Mouse (Mus musculus) cerebellum, adult 11 months (tissue): ENCODE data around the gene Metrnl.

ENCODE experiments used
- DNase-seq: peaks from one replicate; pipeline ENCODE4 v3.0.0; 2022

Metrnl gene

DNA sequence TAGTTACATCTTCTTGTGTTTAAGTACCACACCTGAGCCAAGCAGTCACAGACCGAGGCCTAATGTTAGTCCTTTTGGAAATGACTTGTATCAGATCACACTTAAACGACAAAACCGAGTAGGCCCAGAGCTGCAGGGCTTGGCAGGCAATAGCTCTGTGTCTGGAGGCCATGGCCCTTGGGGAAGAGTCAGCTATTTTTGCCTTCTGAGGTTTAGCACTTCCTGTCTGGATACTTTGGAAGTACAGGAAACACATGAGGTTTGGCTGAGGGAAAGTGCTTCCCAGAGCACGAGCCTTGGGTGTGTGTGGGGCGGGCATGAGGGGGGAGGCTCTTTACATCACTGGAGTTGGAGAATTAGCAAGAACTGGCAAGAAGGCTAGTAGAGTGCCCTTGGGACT lies 14.7 kb upstream of the Metrnl start:
- no peak for DNase-seq

GRCm38 (mm10) chr11:121688024-121688423 lies 13.3 kb upstream of the Metrnl start:
- no peak for DNase-seq

DNA sequence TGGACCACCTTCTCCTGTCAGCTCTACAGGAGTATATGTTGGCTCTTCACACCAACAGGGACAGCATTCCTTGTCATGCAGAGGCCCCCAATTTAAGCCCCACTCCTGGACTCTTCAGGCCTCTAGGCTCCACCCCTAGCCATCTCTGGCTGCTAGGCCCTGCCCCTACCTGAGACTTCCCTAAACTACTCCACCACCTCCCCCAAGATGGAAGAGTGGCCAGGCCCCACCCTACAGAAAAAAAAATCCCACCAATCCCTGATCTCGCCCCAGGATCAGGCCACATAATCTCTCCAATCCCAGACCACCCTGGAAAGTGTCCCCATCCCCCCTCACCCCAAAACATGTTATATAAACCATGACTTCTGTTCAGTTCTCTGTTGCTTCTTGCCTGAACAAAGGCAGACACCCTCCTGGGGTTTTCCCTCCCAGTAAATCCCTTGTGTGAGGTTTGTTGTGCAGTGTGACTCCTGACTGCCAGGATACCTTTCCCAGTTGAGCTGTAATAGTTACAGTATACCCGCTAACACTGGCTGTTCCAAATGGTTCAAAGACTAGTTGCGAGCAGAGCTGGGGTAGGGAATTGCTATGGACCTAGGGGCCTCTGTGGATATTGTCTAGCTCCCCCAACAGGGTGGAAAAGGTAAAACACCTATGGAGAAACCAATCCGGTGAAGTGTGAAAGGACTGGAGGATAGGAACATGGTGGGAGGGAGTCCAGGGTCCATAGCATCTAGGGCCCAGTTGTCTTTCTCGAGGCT lies 5.9 kb upstream of the Metrnl start:
- no peak for DNase-seq

- no peak for DNase-seq
These were observed 4.1 kb upstream of the Metrnl start for GRCm38 (mm10) chr11:121697271-121697670.

- no peak for DNase-seq
These were observed 2.9 kb upstream of the Metrnl start for GRCm38 (mm10) chr11:121698381-121698955.

DNA sequence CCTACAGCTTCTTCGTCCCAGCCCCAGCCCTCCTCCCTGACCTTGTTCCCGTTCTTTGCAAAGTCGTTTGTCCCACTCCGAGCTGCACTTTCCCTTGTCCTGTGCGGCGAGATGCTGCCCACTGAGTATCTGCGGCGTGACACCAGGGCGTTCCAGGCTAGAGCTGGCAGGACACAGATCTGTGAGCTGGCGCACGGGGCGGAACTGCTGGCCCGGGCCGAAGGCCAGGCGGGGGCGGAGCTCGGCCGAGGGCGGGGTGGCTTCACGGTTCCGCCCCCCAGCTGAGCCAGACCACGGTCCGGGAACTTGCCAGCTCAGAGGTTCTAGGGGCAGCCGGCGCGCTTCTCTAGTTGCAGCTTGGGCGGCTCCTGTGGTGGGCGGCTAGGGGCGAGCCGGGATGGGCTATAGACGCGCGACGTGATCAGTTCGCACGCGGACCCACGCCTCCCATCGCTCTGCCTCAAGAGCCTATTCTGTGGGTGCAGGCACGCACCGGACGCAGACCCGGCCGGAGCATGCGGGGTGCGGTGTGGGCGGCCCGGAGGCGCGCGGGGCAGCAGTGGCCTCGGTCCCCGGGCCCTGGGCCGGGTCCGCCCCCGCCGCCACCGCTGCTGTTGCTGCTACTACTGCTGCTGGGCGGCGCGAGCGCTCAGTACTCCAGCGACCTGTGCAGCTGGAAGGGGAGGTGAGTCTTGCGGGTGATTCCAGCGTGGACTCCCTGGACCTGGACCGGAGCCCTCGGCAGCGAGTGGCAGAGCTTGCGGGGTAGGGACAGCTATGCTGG lies 959 bp downstream of the Metrnl start:
- peak; percentile 71 for DNase-seq

GRCm38 (mm10) chr11:121702895-121703618 lies 1.7 kb downstream of the Metrnl start:
- peak; percentile 8 for DNase-seq

DNA sequence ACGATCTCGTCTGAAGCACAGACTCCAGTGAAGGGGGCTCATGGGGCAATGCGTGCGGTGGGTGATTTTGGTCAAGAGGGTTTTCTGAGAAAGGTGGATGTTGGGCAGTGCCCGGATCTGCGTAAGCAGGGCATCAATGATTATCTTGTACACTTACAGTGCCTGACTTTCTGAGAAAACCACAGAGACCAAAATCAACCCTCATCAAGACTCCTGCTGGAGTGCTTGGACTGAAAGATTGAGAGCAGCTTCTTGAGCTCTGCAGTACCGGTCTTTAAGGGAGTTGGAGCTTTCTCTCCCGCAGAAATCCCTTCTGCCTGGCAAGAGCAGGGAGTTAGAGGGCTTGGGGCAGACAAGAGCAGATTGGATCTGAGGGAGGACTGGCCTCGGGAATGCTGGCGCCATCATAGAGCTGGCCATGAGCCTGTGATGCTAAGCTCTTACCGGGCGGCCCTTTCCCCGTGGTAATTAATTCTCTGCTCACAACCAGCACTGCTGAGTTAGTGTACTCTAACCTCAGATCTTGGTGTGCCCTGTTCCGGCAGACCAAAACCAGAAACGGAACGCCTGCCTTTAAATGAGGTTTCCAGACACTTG lies 2.4 kb downstream of the Metrnl start:
- peak; percentile 17 for DNase-seq

DNA sequence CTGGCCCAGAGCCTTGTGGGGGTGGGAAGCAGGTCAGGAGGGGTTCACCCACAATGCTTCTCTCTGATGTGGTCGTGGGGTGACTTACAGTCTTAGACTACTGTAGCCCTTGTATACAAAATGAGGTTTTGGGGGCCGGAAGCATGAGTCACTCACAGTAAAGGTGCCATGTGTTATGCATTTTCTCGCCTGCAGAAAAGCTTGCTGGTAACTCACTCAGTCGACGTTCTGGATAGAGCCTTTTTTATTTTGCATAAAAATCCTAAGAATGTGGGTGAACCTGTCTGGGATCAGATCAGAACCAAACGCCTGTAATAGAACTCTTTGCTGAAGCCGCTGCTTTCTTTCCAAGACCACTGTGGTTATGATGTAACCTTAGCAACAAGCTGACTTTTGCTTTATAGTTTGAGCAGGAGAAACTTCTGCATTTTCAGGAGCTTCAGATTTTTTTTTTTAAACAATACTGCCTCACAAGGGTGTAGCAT lies 5.2 kb downstream of the Metrnl start:
- no peak for DNase-seq

DNA sequence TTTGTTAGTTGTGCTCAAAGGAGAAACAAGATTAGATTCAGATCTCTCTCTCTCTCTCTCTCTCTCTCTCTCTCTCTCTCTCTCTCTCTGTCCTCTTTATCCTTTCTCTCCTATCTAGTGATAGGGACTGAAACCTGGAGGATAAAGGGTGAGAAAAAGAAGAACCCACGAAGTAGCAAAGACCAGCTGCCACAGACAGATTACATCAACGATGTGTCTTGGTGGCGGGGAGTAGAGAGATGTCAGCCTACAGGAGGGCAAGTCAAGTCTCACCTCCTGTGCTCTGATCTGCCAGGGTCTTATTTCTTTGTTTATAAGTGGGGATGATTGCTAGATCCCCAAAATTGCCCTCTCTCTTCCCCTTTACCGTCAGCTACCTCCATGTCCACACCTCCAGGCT lies 7.9 kb downstream of the Metrnl start:
- no peak for DNase-seq

DNA sequence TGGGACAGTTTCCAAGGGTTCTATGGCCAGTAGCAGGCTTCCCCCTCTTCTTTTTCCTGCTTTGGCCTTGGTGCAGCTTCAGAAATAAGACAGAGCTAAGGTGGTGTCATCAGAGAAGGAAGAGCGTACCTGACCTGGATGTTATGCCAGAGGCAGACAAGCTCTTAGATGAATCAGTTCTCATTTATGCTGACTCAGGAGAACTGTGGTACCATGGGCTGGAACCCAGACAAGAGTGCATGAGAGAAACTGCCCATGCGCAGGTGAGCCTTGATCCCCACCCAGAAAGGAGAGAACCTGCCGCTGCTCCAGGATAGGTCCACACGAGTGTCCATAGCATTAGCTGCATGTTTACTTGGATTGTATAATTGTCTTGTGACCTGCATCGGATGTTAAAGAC lies 8.9 kb downstream of the Metrnl start:
- DNase-seq, result no peak

DNA sequence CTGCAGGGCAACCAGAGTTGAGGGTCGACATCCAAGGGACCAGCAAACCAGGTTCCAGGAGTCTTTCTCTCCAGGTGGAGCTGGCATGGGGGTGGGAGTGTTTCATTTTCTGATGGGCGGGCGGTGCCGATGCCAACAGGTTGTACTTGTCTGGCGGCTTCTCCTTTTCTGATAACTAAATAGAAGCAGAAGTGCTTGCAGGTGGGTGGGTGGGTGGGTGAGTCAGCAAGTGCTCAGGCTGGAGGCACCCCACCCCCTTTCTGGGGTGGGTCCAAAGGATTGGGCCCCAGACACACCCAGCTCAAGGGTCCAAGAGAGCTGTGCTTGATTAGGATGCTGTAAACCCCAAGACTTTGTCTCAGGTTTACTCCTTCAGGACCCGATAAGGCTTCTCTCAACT lies 11.6 kb downstream of the Metrnl start:
- no peak for DNase-seq

GRCm38 (mm10) chr11:121713569-121713968 lies 12.2 kb downstream of the Metrnl start:
- no peak for DNase-seq

DNA sequence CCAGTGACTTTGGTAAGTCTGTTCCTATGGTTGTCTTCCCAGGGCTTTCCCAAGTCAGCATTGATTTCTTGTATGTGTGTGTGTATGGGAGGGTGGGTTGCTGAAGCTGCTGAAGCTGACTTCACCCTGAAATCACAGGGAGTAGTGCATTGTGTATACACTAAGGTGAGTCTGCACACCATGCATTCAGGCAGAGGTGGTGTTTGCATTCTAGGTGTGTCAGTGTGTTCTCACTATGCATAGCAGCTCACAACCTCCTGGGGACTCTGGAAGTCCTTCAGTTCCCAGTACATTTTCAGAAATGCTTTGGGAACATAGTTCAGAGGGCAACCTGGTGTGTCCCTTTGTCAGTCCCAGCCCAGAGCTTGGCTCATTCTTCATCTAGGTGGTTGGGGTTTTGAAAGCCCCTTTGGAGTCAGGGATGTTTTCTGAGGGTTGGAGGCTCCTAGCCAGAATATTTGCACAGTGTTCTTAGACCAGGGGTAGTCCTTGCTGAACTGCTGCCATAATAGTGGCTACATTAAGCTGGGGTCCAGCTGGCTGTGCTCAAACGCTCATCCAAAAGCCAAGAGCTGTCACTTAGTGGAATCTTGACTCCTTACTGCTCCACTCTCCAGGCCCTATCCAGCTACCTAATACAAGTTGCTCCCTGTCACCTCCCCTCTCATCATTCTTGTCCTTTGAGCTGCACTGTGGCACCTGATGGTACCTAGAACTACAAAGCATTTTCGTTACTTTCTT lies 13.6 kb downstream of the Metrnl start:
- no peak for DNase-seq

- no peak for DNase-seq
These were observed 16.4 kb downstream of the Metrnl start for GRCm38 (mm10) chr11:121717724-121718123.

- no peak for DNase-seq
These were observed 19.4 kb downstream of the Metrnl start for GRCm38 (mm10) chr11:121720752-121721151.

- DNase-seq, result no peak
These were observed 21.1 kb downstream of the Metrnl start for GRCm38 (mm10) chr11:121722434-121722833.

DNA sequence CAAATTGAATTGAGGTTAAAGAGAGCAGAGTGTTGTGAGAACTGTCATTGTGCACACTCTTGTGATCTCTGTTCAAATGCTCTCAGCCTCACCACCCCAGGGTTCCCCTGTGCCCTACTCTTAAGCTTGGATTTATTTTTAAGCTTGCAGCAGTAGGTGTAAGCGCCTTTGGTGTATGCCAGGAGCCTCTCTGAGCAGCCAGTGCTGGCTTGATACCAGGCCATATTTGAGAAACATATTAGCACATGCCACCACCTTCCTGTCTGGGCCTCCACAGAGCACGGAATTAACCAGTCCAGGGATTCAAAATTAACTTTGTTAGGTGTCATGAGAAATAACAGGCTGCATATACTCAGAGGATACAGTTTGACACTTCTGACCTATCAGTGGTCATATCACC lies 25.3 kb downstream of the Metrnl start:
- no peak for DNase-seq

- no peak for DNase-seq
These were observed 32.8 kb downstream of the Metrnl start for GRCm38 (mm10) chr11:121734184-121734583.

GRCm38 (mm10) chr11:121734892-121735291 lies 33.5 kb downstream of the Metrnl start:
- no peak for DNase-seq

GRCm38 (mm10) chr11:121738616-121739015 lies 37.3 kb downstream of the Metrnl start:
- no peak for DNase-seq

DNA sequence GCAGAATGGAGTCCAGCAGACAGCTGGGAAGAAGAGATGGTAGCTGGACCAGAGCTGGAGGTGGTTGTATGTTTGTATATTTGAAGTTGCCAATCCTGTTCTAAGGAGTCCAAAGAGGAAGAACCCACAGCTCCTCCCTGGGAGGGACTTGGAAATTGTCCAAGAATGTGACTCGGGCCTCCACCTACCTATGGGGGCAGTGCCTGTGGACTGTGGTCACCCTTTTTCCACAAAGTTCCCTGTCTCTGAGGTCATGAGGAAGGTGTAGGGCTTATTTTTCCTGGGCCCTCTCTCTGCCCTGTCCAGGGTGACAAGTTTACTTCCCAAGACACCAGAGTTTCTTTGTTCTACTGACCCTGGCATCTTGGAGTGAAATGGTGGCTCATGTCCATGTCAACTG lies 39.6 kb downstream of the Metrnl start:
- no peak for DNase-seq
